Mouse (Mus musculus) WW6 (cell line): Measurements from ENCODE around the gene Gm15448.
"Not testable (repeated sequence)": the region's sequence is repeated elsewhere in the genome, so short reads cannot be mapped to it uniquely, and the experiment has no call there.

Source experiments
- DNase-seq: peaks from one replicate; pipeline ENCODE4 v3.0.0-alpha.2; 2013; ENCODE audit warnings: low read depth, low spot score

The Gm15448 gene

DNA sequence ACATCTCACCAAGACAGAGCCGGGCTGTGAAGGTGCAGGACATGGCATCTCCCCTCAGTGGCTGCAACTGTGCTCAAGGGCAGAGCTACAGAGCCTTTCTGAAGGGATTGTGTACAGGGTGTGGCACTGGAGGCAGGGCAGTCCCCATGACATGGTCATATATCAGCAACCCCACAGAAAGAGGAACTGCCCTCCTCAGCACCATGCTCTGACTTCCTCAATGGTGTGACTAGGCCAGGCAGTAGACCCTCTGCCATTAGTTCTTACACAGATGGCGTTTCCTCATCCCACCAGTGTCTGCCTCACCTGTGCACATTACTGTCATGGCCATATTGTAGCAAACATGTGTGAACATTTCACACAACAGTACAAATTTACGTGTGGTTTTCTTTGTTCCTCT lies at the start of gene Gm15448:
Gene Gm15448, minus strand, starts transcription at position 89 of the 400 bp plus-strand sequence.
- DNase-seq, result not testable (repeated sequence)

DNA sequence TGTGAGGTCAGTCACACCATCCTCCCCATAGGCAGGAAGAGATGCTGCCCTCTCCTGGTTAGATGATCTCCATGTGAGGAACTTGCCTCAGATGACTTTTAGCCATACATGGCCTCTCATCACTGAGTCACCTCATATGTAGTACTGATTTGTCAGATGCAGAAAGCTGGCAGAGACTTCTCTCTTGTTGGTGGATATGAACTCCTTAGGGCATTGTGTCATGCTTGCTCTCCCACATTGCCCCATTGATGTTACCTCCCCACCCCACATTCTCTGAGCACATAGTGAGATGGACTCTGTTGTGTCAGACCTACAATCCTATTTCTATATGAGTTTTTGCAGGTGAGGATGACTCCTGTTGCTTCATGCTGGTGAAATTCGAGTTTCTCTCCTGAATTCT lies 49.5 kb upstream of the Gm15448 start:
- DNase-seq, result not testable (repeated sequence)

DNA sequence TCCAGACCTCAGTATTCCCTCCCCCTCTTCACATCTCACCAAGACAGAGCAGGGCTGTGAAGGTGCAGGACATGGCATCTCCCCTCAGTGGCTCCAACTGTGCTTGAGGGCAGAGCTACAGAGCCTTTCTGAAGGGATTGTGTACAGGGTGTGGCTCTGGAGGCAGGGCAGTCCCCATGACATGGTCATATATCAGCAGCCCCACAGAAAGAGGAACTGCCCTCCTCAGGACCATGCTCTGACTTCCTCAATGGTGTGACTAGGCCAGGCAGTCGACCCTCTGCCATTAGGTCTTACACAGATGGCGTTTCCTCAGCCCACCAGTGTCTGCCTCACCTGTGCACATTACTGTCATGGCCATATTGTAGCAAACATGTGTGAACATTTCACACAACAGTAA lies 19.5 kb upstream of the Gm15448 start, which contains the start of gene Pira2:
Gene Pira2, minus strand, starts transcription at position 101 of the 400 bp plus-strand sequence.
- DNase-seq, result not testable (repeated sequence)

GRCm38 (mm10) chr7:3837854-3838253 lies 12.4 kb upstream of the Gm15448 start:
- DNase-seq, result not testable (repeated sequence)

DNA sequence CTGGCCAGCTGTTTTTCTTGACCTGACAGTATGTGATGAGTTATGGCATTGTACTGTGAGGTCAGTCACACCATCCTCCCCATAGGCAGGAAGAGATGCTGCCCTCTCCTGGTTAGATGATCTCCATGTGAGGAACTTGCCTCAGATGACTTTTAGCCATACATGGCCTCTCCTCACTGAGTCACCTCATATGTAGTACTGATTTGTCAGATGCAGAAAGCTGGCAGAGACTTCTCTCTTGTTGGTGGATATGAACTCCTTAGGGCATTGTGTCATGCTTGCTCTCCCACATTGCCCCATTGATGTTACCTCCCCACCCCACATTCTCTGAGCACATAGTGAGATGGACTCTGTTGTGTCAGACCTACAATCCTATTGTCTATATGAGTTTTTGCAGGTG lies 5.1 kb upstream of the Gm15448 start:
- not testable (repeated sequence) for DNase-seq

GRCm38 (mm10) chr7:3811912-3812311 lies 13.6 kb downstream of the Gm15448 start:
- DNase-seq, result not testable (repeated sequence)

- DNase-seq, result not testable (repeated sequence)
Observed at GRCm38 (mm10) chr7:3802935-3803334, 22.6 kb downstream of the Gm15448 start.

DNA sequence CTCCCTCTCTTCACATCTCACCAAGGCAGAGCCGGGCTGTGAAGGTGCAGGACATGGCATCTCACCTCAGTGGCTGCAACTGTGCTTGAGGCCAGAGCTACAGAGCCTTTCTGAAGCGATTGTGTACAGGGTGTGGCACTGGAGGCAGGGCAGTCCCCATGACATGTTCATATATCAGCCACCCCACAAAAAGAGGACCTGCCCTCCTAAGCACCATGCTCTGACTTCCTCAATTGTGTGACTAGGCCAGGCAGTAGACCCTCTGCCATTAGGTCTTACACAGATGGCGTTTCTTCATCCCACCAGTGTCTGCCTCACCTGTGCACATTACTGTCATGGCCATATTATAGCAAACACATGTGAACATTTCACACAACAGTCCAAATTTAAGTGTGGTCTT lies 25.5 kb downstream of the Gm15448 start:
- not testable (repeated sequence) for DNase-seq

GRCm38 (mm10) chr7:3796286-3796685 lies 29.2 kb downstream of the Gm15448 start:
- DNase-seq, result not testable (repeated sequence)
